Mouse (Mus musculus) kidney, embryonic 14.5 days (tissue): Measurements from ENCODE around the gene Tnfaip6. TPM values are rescaled to one million over a fixed set of nuclear protein-coding genes. Genes with fewer than 3 reads are reported as not detected.

ENCODE experiments used
- ATAC-seq: fragments of 200-750 bp; cut with Nextera tagmentation; 2 replicates; pipeline ENCODE4 v1.8.0; 2017; ENCODE audit warnings: moderate number of reproducible peaks, mild to moderate bottlenecking, moderate TSS enrichment, moderate library complexity; ENCODE audit not compliant: low FRiP score, low TSS enrichment
- H3K27ac ChIP-seq: fragments of 300-500 bp; sonication (generic); 2 replicates; pipeline ENCODE4 v1.5.1; 2014; ENCODE audit warnings: low read depth, mild to moderate bottlenecking, low read length, moderate library complexity, mixed read lengths
- H3K27me3 ChIP-seq: fragments of 300-500 bp; sonication (generic); 2 replicates; pipeline ENCODE4 v1.6.1; 2014; ENCODE audit warnings: mild to moderate bottlenecking, low read length; ENCODE audit not compliant: control insufficient read depth, insufficient read depth
- H3K36me3 ChIP-seq: fragments of 300-500 bp; sonication (generic); 2 replicates; pipeline ENCODE4 v1.6.1; 2014; ENCODE audit warnings: low read length, mixed read lengths; ENCODE audit not compliant: control insufficient read depth, insufficient read depth
- H3K4me1 ChIP-seq: fragments of 300-500 bp; sonication (generic); 2 replicates; pipeline ENCODE4 v1.6.1; 2014; ENCODE audit warnings: low read length, mixed read lengths; ENCODE audit not compliant: control insufficient read depth, insufficient read depth
- H3K4me2 ChIP-seq: fragments of 300-500 bp; sonication (generic); replicated peaks from 2 replicates; pipeline ENCODE4 v1.6.1; 2014; ENCODE audit warnings: low read depth, mild to moderate bottlenecking, low read length
- H3K4me3 ChIP-seq: fragments of 300-500 bp; sonication (generic); 2 replicates; pipeline ENCODE4 v1.5.1; 2014; ENCODE audit warnings: mild to moderate bottlenecking, low read length
- H3K9ac ChIP-seq: fragments of 300-500 bp; sonication (generic); 2 replicates; pipeline ENCODE4 v1.6.1; 2014; ENCODE audit warnings: low read depth, mild to moderate bottlenecking, low read length, moderate library complexity
- H3K9me3 ChIP-seq: fragments of 300-500 bp; sonication (generic); 2 replicates; pipeline ENCODE4 v1.6.1; 2016; ENCODE audit warnings: low read length; ENCODE audit not compliant: control insufficient read depth
- WGBS: fragments of 180-500 bp; shearing (Covaris S2); extraction: QIAGEN DNeasy Blood & Tissue Kit; methylation state at CpG from one replicate; pipeline ENCODE4 v1.1.7; 2014; 5-methylcytosine and 5-hydroxymethylcytosine counted together
- polyA plus RNA-seq: library from polyadenylated mRNA; unstranded; fragments of >200 nt; fragmentation: Nextera tagmentation; extraction: Ambion mirVana; gene quantifications from 2 replicates; pipeline ENCODE4 v1.2.1, GENCODE M21; 2014

Gene Tnfaip6
- polyA plus RNA-seq, 1 experiment from 2014 or later = 7.7 TPM

- peaks cover 82% of the 10 kb centered on the region for H3K36me3 ChIP-seq
- no peaks in the 10 kb centered on the region for H3K4me1 ChIP-seq
- H3K27ac ChIP-seq = no peak overlapping the region
- no peaks in the 10 kb centered on the region for H3K27me3 ChIP-seq
- no peak for ATAC-seq
- 95% methylated on average over 3 of the region's 3 CpGs for WGBS
- H3K9ac ChIP-seq = no peak overlapping the region
- no peak overlapping the region for H3K4me3 ChIP-seq
- H3K9me3 ChIP-seq = no peaks in the 10 kb centered on the region
- H3K4me2 ChIP-seq = no peak overlapping the region
These were observed 46.2 kb downstream of the Tnfaip6 start for GRCm38 (mm10) chr2:52084013-52084412.

DNA sequence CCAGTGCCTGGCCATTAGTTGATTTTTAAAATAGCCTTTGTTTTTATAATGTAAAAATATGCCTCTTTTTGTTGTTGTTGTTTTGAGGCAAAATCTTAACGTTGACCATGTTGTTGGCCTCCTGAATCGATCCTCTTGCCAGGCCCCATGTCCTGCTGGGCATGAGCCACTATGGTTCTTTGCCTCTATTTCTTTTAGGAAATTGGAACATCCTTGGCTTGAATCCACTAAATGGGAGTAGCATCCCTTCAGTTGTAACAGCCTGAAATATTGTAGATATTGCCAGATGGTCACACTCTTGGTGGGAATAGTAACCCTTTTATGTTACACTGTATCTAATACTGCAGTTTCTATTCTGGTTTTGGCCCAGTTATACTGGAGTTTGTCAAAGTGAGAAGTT lies 46.8 kb downstream of the Tnfaip6 start:
- Histone ChIP-seq H3K27me3 (no peaks in the 10 kb centered on the region), H3K9me3 (no peaks in the 10 kb centered on the region), H3K4me3 (no peak overlapping the region), H3K36me3 (peaks cover 83% of the 10 kb centered on the region), H3K4me1 (no peaks in the 10 kb centered on the region), H3K4me2 (no peak overlapping the region), H3K27ac (no peak overlapping the region), H3K9ac (no peak overlapping the region)
- WGBS = 89% methylated on average over 2 of the region's 2 CpGs
- ATAC-seq = no peak

Other genes starting within 250 kb of the Tnfaip6 start
- 8.3 and 12.9 TPM in 2 replicates for gene Rbm43, start 102.8 kb upstream of the Tnfaip6 start, polyA plus RNA-seq
- 13.8 and 17.7 TPM in 2 replicates for gene Nmi, start 64.5 kb upstream of the Tnfaip6 start, polyA plus RNA-seq
- gene Rif1, start 34.8 kb downstream of the Tnfaip6 start, polyA plus RNA-seq = 53.5 and 64.2 TPM in 2 replicates